Mouse (Mus musculus) left cerebral cortex, postnatal 14 days (tissue): Measurements from ENCODE around the gene Tor2a. TPM values are rescaled to one million over a fixed set of nuclear protein-coding genes. Genes with fewer than 3 reads are reported as not detected.

Experiments used
- DNase-seq, 2 experiments: peaks; one replicate each; pipeline ENCODE4 v3.0.0; 2021 to 2022; ENCODE audit warnings: low spot score in 2 of 2, mixed read lengths in 1 of 2
- intact Hi-C: fragments of 180-260 bp; cut with DNase I; formaldehyde crosslinking; loops from one replicate; pipeline ENCODE4 v1.15.1; 2025
- total RNA-seq, 2 experiments: library from RNA; stranded (reverse); gene quantifications; 2 replicates each; pipeline ENCODE4 v1.2.3; 2021

Tor2a gene
- total RNA-seq, 2 experiments from 2014 or later = 27.6 to 30.4 TPM

DNA sequence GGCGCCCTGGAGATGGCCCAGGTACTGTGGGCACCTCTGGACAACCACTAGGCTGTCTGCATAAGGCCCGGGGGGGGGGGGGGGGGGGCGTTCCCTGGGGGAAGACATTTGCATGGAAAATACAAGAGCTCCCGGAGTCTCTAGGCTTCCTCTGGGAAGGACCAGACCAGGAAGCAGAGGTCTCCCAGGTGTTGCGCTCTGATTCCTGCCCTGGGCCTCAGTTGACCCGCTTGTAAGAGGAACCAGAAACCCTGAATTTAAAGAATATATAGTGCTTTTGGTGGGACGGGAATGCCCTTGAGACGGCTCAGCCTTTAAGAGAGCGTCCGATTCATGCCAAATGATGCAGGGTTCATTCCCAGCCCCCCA is 5.4 kb upstream of the Tor2a start:
- intact Hi-C loops = no loop called here
- DNase-seq = no peak

GRCm38 (mm10) chr2:32752181-32752580 is 4.9 kb upstream of the Tor2a start:
- intact Hi-C loops = no loop called here
- DNase-seq = no peak

DNA sequence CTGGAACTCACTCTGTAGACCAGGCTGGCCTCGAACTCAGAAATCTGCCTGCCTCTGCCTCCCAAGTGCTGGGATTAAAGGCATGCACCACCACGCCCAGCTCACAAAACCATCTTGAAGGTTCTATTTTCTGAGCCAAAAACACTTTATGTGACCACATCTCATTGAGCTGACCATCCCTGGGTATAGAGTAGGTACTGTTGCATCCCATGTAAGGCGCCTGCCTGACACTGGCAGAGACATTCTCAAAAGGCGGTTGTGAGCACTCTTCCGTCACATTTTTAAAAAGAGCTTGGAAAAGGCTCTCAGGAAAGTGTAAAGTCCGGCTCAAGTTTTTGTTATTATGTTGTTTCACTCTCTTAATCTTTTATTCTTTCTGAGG is 369 bp upstream of the Tor2a start:
- intact Hi-C loops = loop anchor here (1.0 kb wide), 1 partner anchor 43 kb away; the partner anchor contains the start of gene Cdk9
- DNase-seq = no peak

DNA sequence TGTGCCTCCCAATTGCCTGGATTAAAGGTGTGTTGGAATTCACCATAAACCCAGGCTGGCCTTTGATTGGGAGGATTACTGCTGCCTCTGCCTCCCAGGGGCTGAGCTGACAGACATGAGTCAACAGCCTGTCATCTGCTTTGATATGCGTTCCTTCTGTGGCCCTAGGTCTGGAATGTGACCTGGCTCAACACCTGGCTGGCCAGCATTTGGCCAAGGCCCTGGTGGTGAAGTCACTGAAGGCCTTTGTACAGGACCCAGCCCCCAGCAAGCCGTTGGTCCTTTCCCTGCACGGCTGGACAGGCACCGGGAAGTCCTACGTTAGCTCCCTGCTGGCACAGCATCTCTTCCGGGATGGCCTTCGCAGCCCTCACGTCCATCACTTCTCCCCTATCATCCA is 1.5 kb downstream of the Tor2a start:
- intact Hi-C loops = no loop called here
- DNase-seq = no peak

- intact Hi-C loops = no loop called here
- DNase-seq = no peak
Measured at GRCm38 (mm10) chr2:32759001-32759400, 2.0 kb downstream of the Tor2a start.

- intact Hi-C loops = no loop called here
Measured at GRCm38 (mm10) chr2:32761361-32761760, 4.3 kb downstream of the Tor2a start.

DNA sequence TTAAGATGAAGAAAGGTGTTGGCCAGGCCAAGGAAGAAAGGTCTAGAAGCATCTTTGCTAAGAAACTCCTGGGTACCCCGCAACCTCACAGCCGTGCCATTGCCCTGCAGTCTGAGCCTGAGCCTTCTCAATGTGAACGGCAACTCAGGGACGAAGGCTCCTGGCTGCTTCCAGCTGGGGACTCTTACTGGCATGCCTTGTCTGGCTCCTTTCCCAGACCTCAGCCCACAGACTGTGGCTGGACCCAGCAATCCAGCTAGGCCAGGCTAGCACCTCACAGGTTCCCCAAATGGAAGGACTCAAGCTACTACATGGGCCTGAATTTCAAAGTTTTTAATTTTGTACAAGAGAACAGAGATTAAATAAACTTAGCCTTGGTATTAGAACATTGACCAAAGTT is 4.8 kb downstream of the Tor2a start:
- DNase-seq = no peak
- intact Hi-C loops = no loop called here

More at GRCm38 (mm10) chr2:32761361-32761760, 4.3 kb downstream of the Tor2a start:
- DNase-seq = no peak

DNA sequence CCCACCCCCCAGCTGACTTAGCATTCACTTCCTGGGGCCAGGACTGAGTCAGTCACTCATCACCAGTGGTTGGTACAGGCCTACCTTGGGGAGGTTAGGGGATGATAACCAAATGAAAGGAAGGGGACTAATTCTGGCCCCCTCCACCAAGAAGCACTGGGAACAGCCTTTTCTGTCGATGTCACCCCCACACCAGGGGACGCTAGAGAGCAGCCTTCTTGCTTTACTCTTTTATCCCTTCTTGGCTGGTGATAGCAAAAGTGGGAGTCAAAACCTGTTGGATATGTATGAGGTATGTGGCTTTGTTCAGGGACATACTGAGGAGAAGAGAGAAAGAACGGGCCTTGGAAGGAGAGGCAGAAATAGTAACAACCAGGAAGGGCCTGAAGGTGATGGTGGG is 6.3 kb downstream of the Tor2a start:
- intact Hi-C loops = no loop called here
- DNase-seq = no peak

GRCm38 (mm10) chr2:32767241-32767640 is 10.2 kb downstream of the Tor2a start:
- no peak for DNase-seq
- intact Hi-C loops = no loop called here

DNA sequence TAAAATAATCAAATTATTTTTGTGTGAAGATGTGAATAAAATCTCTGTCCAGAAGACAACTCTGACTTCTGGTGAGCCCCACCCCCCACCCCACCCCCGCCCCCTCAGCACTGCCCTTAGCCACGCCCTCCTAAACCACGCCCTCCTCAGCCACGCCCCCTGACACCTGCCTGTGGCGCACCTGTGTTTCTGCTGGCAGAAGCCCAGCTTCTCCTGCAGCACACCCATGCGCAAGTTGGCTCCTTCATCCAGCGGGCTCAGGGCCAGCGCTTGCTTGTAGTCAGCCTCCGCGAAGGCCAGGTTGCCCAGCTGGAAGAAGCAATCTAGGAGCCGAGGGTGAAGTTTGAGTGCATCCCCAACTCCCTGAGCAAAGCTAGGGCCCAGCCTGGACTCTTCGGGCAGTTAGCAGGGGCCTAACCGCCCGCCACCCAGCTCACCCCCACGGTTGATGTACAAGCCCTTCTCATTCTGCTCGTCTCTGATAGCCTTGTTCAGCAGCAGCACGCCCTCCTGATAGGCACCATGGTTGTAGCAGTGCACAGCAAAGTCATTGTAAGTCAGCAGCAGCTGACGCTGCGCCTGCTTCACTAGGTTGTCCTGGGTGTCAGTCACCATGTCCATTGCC is 11.7 kb downstream of the Tor2a start:
- intact Hi-C loops = no loop called here
- DNase-seq = no peak

DNA sequence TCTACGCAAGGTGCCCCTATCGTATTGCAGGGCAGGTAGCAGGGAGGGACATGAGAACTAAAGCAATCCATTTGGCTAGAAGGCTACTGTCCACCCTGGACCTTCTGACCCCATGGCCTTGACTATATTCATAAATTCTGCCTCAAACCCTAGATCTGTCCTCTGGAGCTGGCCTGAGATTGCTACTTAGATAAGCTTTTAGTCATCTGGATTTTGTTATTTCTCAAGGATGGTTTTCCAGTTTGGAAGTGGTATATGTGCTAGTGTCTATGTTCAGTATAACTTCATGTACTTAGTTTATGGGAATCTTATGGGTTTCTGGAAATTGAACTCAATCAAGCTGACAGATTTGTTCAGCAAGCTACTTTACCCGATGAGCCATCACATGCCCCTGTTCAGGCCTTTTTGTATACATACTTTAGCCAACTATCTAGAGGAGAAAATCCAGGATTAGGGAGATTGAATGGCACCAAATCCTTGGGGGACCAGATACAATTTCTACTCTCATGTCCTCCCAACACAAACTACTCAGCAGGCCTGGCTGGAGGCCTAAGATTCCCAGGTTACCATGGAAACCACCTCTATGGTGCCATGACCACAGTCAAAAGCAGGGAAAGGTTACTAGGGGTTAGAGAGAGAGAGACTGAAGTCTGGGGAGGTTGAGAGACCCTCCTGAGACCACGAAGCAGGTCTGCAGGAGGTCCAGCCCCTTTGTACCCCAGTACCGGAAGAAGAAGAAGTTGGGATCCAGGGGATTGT is 12.5 kb downstream of the Tor2a start:
- intact Hi-C loops = loop anchor here (10.0 kb wide), 1 partner anchor 155 kb away; no protein-coding TSS in a partner anchor
- DNase-seq = no peak

DNA sequence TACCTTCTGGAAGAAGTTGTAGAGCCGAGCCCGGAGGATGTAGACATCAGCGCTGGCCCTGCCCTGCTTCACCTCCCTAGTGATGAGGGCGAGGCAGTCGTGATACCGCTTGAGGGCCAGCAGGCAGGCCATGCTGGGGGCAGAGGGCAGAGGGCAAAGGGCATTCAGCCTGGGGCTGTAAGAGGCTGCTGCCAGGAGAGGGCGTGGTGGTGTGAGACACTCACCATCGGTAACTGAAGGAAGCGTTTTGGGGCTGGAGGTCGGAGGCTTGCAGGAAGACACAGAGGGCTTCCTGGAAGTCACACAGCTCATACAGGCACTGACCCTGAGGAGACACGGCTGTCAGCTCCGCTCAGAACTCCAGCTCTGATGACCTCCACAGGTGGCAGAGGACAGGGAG is 14.9 kb downstream of the Tor2a start:
- intact Hi-C loops = loop anchor here (10.0 kb wide), 1 partner anchor 153 kb away; no protein-coding TSS in a partner anchor
- DNase-seq = no peak

- intact Hi-C loops = loop anchor here (10.0 kb wide), 1 partner anchor 152 kb away; no protein-coding TSS in a partner anchor
- no peak for DNase-seq
Measured at GRCm38 (mm10) chr2:32772626-32773279, 15.7 kb downstream of the Tor2a start.

- peak; percentile 96 to 97 for DNase-seq
- intact Hi-C loops = loop anchor here (10.0 kb wide), 1 partner anchor 149 kb away; no protein-coding TSS in a partner anchor
Measured at GRCm38 (mm10) chr2:32775359-32776074, 18.5 kb downstream of the Tor2a start, which contains the start of the genes Ttc16 and Ptrh1. Gene Ttc16 (minus strand): TSS chr2:32775633. Gene Ptrh1 (plus strand): TSS chr2:32775786.

- intact Hi-C loops = loop anchor here (10.0 kb wide), 1 partner anchor 149 kb away; no protein-coding TSS in a partner anchor
- DNase-seq = no peak
Measured at GRCm38 (mm10) chr2:32776192-32776591, 19.2 kb downstream of the Tor2a start.

DNA sequence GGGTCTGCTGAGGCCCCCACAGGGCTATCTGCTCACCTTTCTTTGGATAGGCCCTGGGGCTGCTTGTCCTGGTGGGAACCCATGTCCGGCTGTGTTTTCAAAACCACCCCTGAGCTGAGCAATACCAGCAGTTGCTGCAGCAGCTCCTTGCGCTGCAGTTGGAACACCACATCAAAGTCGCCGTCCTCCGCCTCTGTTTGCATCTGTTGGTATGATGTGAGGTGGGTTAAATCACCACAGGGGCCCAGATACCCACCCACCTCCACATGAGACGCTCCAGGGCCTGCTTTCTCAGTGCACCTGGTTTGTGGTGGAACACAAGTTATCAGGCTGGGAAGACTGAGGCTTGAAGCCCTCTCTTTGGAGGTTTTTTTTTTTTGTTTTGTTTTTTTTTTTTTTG is 21.0 kb downstream of the Tor2a start:
- no peak for DNase-seq
- intact Hi-C loops = loop anchor here (10.0 kb wide), 1 partner anchor 147 kb away; no protein-coding TSS in a partner anchor

GRCm38 (mm10) chr2:32779131-32779530 is 22.1 kb downstream of the Tor2a start:
- intact Hi-C loops = loop anchor here (10.0 kb wide), 1 partner anchor 146 kb away; no protein-coding TSS in a partner anchor
- DNase-seq = peak; percentile 51 to 56

GRCm38 (mm10) chr2:32779714-32780113 is 22.7 kb downstream of the Tor2a start:
- DNase-seq = no peak
- intact Hi-C loops = loop anchor here (10.0 kb wide), 1 partner anchor 145 kb away; no protein-coding TSS in a partner anchor

GRCm38 (mm10) chr2:32781710-32782109 is 24.7 kb downstream of the Tor2a start:
- DNase-seq = no peak
- intact Hi-C loops = no loop called here
